Mouse (Mus musculus): ENCODE measurements around the gene Ctnna3.

GRCm38 (mm10) chr10:63421739-63422735 is 7.9 kb upstream of the Ctnna3 start, which contains the start of gene Gm7075:
- peak; percentile 48 for TF ChIP-seq CTCF (IDR thresholded peaks at IDR 0.05; ENCODE audit: low read depth)
- TF ChIP-seq EP300 (IDR thresholded peaks at IDR 0.05; ENCODE audit: low read depth): no peak
